Mouse (Mus musculus): Measurements from ENCODE around the gene Zfr. TPM values are rescaled to one million over a fixed set of nuclear protein-coding genes. Genes with fewer than 3 reads are reported as not detected.
A peak's percentile ranks its signal among the peaks of the same experiment; 100 is the strongest.
"Not testable (repeated sequence)": the region's sequence is repeated elsewhere in the genome, so short reads cannot be mapped to it uniquely, and the experiment has no call there.

Zfr gene
- polyA plus RNA-seq, 1 experiment from 2014 or later, result 154 TPM

DNA sequence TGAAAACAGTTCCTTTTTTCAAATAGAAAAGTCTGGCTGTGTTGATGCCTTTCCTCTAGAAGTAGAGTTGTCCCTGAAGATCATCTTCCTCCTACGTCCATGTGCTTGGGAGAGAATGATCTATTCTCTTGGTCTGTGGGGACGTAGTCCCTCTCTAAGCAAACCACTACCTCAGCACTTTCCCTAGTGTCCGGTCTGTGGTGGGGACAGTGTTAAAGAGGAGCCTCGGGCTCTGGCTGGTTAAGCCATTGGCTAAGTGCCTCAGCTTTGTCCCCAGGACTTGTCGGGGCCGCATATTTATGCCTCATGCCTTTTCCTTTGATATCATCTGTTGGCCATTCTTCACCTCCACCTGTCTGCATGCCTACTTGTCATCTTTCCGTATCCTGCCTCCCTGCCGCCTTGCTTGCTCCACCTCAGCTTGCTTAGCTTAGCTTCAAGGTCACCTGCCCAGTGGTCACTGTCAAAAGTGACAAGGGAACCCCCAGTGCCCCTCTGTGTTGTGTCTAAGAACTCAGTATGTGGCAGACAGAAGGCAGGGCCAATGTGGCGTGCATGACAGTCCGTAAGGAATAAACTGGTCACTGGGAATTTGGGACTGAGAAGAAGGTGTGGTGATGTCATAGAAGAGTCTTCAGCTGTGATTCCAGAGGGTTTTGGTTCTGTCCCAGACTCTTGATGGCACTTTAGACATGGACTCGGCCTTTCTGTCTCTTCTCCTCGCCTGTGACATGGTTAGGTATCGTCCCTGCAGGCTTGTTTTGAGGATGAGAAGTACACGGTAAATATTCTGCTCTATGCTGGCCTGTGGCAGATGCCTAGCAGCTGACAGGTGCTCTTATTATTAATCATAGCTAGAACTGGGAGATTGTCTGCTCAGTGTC, 97.1 kb downstream of the Zfr start:
- no peak overlapping the region for H3K4me2 ChIP-seq (replicated peaks; ENCODE audit: low read depth, low read length)
- H3K4me3 ChIP-seq (ENCODE audit: low read length), result no peak overlapping the region
- no peaks in the 10 kb centered on the region for H3K27me3 ChIP-seq (ENCODE audit: control insufficient read depth, insufficient read depth, low read length)
- no peaks in the 10 kb centered on the region for H3K9me3 ChIP-seq (ENCODE audit: control insufficient read depth, low read length)
- H3K27ac ChIP-seq (ENCODE audit: low read depth, low read length), result no peak overlapping the region
- no peaks in the 10 kb centered on the region for H3K4me1 ChIP-seq (ENCODE audit: control insufficient read depth, insufficient read depth, low read length)
- no peak overlapping the region for H3K9ac ChIP-seq (ENCODE audit: low read depth, low read length)
- ATAC-seq (ENCODE audit: low FRiP score, low TSS enrichment), result no peak
- no peaks in the 10 kb centered on the region for H3K36me3 ChIP-seq (ENCODE audit: control insufficient read depth, insufficient read depth, low read length)
- 86% methylated on average over 14 of the region's 14 CpGs for WGBS

DNA sequence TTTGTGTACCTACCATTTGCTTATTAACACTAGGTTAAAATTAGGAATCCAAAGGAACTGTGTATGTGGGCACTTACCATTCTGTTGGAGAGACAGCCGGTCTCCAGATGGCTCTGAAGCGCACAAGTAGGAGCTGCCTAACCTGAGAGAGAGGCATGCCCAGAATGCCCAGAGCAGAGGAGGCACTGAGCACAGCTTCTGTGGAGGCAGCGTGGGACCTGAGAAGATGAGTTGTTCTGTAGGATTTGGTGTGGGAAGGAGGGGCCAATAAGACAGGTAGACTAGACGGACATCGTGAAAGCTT, 97.7 kb downstream of the Zfr start:
- Histone ChIP-seq H3K27me3 (ENCODE audit: control insufficient read depth, insufficient read depth, low read length) (no peaks in the 10 kb centered on the region), H3K4me2 (replicated peaks; ENCODE audit: low read depth, low read length) (no peak overlapping the region), H3K36me3 (ENCODE audit: control insufficient read depth, insufficient read depth, low read length) (no peaks in the 10 kb centered on the region), H3K27ac (ENCODE audit: low read depth, low read length) (no peak overlapping the region), H3K4me3 (ENCODE audit: low read length) (no peak overlapping the region), H3K9ac (ENCODE audit: low read depth, low read length) (no peak overlapping the region), H3K4me1 (ENCODE audit: control insufficient read depth, insufficient read depth, low read length) (no peaks in the 10 kb centered on the region), H3K9me3 (ENCODE audit: control insufficient read depth, low read length) (no peaks in the 10 kb centered on the region)
- 93% methylated on average over 5 of the region's 5 CpGs for WGBS
- no peak for ATAC-seq (ENCODE audit: low FRiP score, low TSS enrichment)

DNA sequence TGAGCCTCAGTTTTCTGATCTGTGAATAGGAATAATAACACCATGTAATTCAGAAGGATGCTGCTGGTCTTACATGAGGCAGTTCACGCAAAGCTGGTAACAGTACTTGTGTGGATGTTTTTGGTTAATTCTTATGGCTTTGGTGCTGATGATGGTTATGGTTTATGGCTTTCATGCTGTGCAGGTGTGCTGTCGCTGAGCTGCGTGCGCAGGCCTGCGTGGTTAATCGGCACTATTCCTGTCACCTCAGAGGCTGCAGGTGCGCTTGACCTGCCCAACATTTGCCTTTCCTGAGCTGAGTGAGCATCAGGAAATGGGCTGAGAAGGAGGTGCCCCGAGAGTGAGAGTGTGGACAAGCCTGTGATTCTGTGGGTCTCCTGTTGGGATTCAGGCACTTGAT, 98.5 kb downstream of the Zfr start:
- H3K4me3 ChIP-seq (ENCODE audit: low read length), result no peak overlapping the region
- H3K27ac ChIP-seq (ENCODE audit: low read depth, low read length), result no peak overlapping the region
- ATAC-seq (ENCODE audit: low FRiP score, low TSS enrichment), result no peak
- no peak overlapping the region for H3K9ac ChIP-seq (ENCODE audit: low read depth, low read length)
- no peak overlapping the region for H3K4me2 ChIP-seq (replicated peaks; ENCODE audit: low read depth, low read length)
- H3K4me1 ChIP-seq (ENCODE audit: control insufficient read depth, insufficient read depth, low read length), result 0 out of 2 replicates have a peak, but pooled peaks cover 1% of the 10 kb centered on the region
- WGBS, result 93% methylated on average over 8 of the region's 8 CpGs
- H3K27me3 ChIP-seq (ENCODE audit: control insufficient read depth, insufficient read depth, low read length), result no peaks in the 10 kb centered on the region
- no peaks in the 10 kb centered on the region for H3K9me3 ChIP-seq (ENCODE audit: control insufficient read depth, low read length)
- no peaks in the 10 kb centered on the region for H3K36me3 ChIP-seq (ENCODE audit: control insufficient read depth, insufficient read depth, low read length)

DNA sequence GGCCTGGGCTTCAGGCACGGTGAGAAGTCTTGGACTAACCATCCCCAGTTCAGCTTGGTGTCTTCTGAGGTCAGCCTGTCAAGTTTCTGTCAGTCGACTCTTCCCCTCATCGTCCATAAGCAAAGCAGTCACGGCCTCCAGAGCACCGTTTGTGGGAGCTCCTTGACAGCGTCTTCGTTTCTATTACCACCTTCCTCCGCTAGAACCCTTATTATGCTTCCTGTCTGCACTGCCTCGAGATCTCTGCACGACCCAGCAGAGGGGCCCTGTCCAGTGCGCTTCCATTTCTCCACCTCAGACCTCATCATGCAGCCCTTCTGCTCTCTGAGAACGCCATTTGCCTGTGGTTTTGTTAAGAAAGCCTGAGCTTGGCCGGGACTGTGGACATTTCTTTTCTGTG, 99.2 kb downstream of the Zfr start:
- H3K27ac ChIP-seq (ENCODE audit: low read depth, low read length), result no peak overlapping the region
- H3K4me2 ChIP-seq (replicated peaks; ENCODE audit: low read depth, low read length), result no peak overlapping the region
- H3K4me1 ChIP-seq (ENCODE audit: control insufficient read depth, insufficient read depth, low read length), result peaks cover 4% of the 10 kb centered on the region; the same call in 1 of the 2 replicates
- no peaks in the 10 kb centered on the region for H3K9me3 ChIP-seq (ENCODE audit: control insufficient read depth, low read length)
- no peaks in the 10 kb centered on the region for H3K27me3 ChIP-seq (ENCODE audit: control insufficient read depth, insufficient read depth, low read length)
- H3K4me3 ChIP-seq (ENCODE audit: low read length), result no peak overlapping the region
- H3K36me3 ChIP-seq (ENCODE audit: control insufficient read depth, insufficient read depth, low read length), result no peaks in the 10 kb centered on the region
- WGBS, result 71% methylated on average over 13 of the region's 13 CpGs
- H3K9ac ChIP-seq (ENCODE audit: low read depth, low read length), result no peak overlapping the region
- no peak for ATAC-seq (ENCODE audit: low FRiP score, low TSS enrichment)

DNA sequence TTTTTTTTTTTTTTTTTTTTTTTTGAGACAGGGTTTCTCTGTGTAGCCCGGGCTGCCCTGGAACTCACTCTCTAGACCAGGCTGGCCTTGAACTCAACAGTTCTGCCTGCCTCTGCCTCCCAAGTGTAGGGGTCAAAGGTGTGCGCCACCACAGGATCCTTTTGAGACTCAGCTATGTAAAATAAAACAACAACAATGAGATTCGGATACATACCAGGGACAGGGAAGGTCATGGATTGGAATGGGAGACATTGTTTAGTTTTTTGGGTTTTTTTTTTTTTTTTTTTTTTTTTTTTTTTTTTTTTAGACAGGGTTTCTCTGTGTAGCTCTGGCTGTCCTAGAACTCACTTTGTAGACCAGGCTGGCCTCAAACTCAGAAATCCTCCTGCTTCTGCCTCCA, 99.7 kb downstream of the Zfr start:
- H3K4me2 ChIP-seq (replicated peaks; ENCODE audit: low read depth, low read length); H3K9ac ChIP-seq (ENCODE audit: low read depth, low read length); H3K27ac ChIP-seq (ENCODE audit: low read depth, low read length); H3K4me1 ChIP-seq (ENCODE audit: control insufficient read depth, insufficient read depth, low read length); H3K4me3 ChIP-seq (ENCODE audit: low read length); ATAC-seq (ENCODE audit: low FRiP score, low TSS enrichment); H3K27me3 ChIP-seq (ENCODE audit: control insufficient read depth, insufficient read depth, low read length); H3K9me3 ChIP-seq (ENCODE audit: control insufficient read depth, low read length); H3K36me3 ChIP-seq (ENCODE audit: control insufficient read depth, insufficient read depth, low read length): not testable (repeated sequence)
- WGBS, result 93% methylated on average over 3 of the region's 3 CpGs

DNA sequence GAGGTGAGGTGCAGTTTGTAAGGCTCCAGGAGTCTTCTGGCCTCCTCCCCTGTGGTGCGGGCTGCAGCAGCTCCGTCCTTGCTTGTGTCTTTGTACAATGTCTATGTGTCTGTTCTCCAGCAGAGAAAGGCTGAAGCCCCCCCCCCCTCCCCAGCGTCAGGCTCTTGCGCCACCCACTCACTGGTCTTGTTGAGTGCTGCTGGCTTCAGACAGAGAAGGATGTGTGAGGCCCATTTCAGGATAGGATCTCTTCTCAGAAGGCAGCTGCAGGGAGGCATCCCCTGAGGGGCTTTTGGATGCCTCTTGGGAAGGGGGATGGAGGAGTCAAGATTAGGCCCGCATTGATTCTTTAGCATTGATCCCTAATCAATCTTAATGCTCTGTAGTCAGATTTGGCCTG, 100.2 kb downstream of the Zfr start:
- no peak for ATAC-seq (ENCODE audit: low FRiP score, low TSS enrichment)
- no peaks in the 10 kb centered on the region for H3K27me3 ChIP-seq (ENCODE audit: control insufficient read depth, insufficient read depth, low read length)
- H3K4me1 ChIP-seq (ENCODE audit: control insufficient read depth, insufficient read depth, low read length), result peaks cover 4% of the 10 kb centered on the region; the same call in 1 of the 2 replicates
- 80% methylated on average over 5 of the region's 5 CpGs for WGBS
- H3K9ac ChIP-seq (ENCODE audit: low read depth, low read length), result no peak overlapping the region
- no peak overlapping the region for H3K4me3 ChIP-seq (ENCODE audit: low read length)
- H3K36me3 ChIP-seq (ENCODE audit: control insufficient read depth, insufficient read depth, low read length), result no peaks in the 10 kb centered on the region
- H3K27ac ChIP-seq (ENCODE audit: low read depth, low read length), result no peak overlapping the region
- no peak overlapping the region for H3K4me2 ChIP-seq (replicated peaks; ENCODE audit: low read depth, low read length)
- no peaks in the 10 kb centered on the region for H3K9me3 ChIP-seq (ENCODE audit: control insufficient read depth, low read length)

DNA sequence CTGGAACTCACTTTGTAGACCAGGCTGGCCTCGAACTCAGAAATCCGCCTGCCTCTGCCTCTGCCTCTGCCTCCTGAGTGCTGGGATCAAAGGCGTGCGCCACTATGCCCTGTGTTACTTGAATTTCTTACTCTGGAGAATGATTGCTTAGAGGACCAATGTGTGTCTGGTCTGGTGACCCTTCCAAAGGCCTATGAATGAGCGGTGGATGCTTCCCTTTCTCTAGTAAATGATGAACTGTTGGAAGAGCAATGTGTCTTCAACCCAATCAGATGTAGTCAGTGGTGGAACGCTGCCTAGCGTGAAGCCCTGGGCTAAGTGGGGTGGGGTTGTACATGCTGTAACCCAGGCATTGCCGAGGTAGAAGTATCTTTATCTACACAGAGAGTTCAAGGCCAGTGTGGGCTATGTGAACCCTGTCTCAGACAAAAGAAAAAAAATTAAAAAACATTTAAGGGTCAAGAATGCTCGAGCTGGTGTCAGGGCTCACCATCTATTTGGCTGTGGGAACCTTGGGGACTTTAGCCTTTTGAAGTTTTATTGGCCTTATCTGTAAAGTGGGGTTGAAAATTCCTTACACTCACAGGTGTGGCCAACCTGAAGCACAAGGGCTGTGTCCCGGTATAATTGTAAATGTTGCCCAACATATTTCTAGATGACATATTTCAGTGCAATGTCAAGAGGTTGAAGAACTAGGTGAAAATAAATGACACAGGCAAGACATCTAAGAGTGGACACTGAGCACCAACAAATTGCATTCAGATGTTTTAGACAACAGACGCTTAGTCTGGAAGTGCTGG, 101.2 kb downstream of the Zfr start:
- H3K9me3 ChIP-seq (ENCODE audit: control insufficient read depth, low read length), result no peaks in the 10 kb centered on the region
- H3K36me3 ChIP-seq (ENCODE audit: control insufficient read depth, insufficient read depth, low read length), result no peaks in the 10 kb centered on the region
- peaks cover 4% of the 10 kb centered on the region; the same call in 1 of the 2 replicates for H3K4me1 ChIP-seq (ENCODE audit: control insufficient read depth, insufficient read depth, low read length)
- no peaks in the 10 kb centered on the region for H3K27me3 ChIP-seq (ENCODE audit: control insufficient read depth, insufficient read depth, low read length)
- no peak overlapping the region for H3K27ac ChIP-seq (ENCODE audit: low read depth, low read length)
- no peak overlapping the region for H3K9ac ChIP-seq (ENCODE audit: low read depth, low read length)
- no peak overlapping the region for H3K4me3 ChIP-seq (ENCODE audit: low read length)
- H3K4me2 ChIP-seq (replicated peaks; ENCODE audit: low read depth, low read length), result no peak overlapping the region
- ATAC-seq (ENCODE audit: low FRiP score, low TSS enrichment), result no peak
- 86% methylated on average over 11 of the region's 11 CpGs for WGBS

DNA sequence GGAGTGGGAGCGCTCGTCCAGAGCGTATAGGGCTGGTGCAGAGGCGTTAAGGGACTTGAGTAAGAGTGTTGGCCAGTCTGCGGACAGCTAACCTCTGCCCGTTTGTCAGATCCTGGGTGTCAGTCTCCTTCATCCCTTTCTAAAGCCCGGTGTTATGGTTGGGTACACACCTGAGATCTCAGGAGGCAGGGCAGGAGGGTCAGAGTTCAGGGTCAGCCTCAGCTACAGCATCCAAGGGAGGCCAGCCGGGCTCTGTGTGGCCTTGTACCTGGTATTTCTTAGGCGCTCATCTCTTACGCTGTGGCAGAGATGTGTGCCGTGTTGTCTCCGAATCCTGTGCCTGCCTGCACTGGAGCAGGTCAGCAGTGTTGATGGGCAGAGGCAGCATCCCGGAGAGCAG, 103.5 kb downstream of the Zfr start:
- Histone ChIP-seq H3K27ac (ENCODE audit: low read depth, low read length) (no peak overlapping the region), H3K4me1 (ENCODE audit: control insufficient read depth, insufficient read depth, low read length) (peaks cover 4% of the 10 kb centered on the region; the same call in 1 of the 2 replicates), H3K9ac (ENCODE audit: low read depth, low read length) (no peak overlapping the region), H3K36me3 (ENCODE audit: control insufficient read depth, insufficient read depth, low read length) (no peaks in the 10 kb centered on the region), H3K4me3 (ENCODE audit: low read length) (no peak overlapping the region), H3K4me2 (replicated peaks; ENCODE audit: low read depth, low read length) (no peak overlapping the region), H3K27me3 (ENCODE audit: control insufficient read depth, insufficient read depth, low read length) (no peaks in the 10 kb centered on the region), H3K9me3 (ENCODE audit: control insufficient read depth, low read length) (no peaks in the 10 kb centered on the region)
- 79% methylated on average over 13 of the region's 13 CpGs for WGBS
- ATAC-seq (ENCODE audit: low FRiP score, low TSS enrichment), result peak; percentile 28; the same call in 1 of the 2 replicates
